Mouse (Mus musculus): ENCODE measurements around the gene Nup62. TPM values are rescaled to one million over a fixed set of nuclear protein-coding genes. Genes with fewer than 3 reads are reported as not detected.

Nup62 gene
- polyA plus RNA-seq, 1 experiment, result 102 TPM

DNA sequence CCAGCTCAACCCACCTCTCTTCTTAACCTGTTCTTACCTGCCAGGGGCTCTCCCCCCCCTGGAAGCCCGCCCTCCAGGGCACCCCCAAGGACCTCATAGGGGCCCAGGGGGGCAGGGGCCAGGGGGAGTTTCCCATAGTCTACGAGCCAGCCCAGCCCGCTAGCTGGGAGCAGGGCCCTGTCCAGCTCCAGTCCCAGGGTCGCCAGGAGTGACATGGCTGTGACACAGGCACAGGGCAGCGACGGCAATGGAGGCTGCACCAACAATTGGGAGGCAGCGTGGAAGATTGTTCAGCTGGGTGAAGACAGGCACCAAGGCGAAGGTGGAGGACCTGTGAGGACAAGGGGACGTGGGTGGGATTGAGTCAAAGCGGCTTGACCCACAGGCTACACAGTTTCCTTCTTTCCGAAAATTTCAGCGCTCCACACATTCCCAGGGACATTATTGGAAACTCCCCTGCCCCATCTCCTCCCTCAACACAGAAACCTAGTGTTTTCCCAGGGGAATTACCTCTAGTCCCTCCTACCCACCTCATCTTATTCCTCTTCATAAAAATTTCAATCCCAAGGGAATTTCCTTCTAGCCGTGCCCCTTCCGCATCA, 835 bp upstream of the Nup62 start:
- Histone ChIP-seq H3K36me3 (ENCODE audit: control insufficient read depth, insufficient read depth) (peaks cover 52% of the 10 kb centered on the region), H3K79me3 (ENCODE audit: low read depth) (peaks cover 39% of the 10 kb centered on the region), H3K27me3 (ENCODE audit: control insufficient read depth, insufficient read depth, insufficient read length) (no peaks in the 10 kb centered on the region), H3ac (ENCODE audit: control insufficient read depth, insufficient read length, low read depth) (peak overlapping the region; percentile 47), H3K4me3 (ENCODE audit: insufficient read depth, poor library complexity, severe bottlenecking) (peak overlapping the region; percentile 36), H3K79me2 (ENCODE audit: control insufficient read depth, insufficient read depth) (peaks cover 56% of the 10 kb centered on the region)
- TF ChIP-seq CTCF (IDR thresholded peaks at IDR 0.05; ENCODE audit: control insufficient read depth, insufficient read depth, insufficient read length) (no peak), MAX (IDR thresholded peaks at IDR 0.05) (no peak), FOSL1 (IDR thresholded peaks at IDR 0.05; ENCODE audit: insufficient read depth, low read length, poor library complexity, severe bottlenecking) (no peak), MYOD1 (IDR thresholded peaks at IDR 0.05; ENCODE audit: control insufficient read depth, insufficient read length, low read depth) (no peak), USF1 (IDR thresholded peaks at IDR 0.05; ENCODE audit: low read depth) (no peak), CEBPB (IDR thresholded peaks at IDR 0.05; ENCODE audit: low read depth) (no peak)

DNA sequence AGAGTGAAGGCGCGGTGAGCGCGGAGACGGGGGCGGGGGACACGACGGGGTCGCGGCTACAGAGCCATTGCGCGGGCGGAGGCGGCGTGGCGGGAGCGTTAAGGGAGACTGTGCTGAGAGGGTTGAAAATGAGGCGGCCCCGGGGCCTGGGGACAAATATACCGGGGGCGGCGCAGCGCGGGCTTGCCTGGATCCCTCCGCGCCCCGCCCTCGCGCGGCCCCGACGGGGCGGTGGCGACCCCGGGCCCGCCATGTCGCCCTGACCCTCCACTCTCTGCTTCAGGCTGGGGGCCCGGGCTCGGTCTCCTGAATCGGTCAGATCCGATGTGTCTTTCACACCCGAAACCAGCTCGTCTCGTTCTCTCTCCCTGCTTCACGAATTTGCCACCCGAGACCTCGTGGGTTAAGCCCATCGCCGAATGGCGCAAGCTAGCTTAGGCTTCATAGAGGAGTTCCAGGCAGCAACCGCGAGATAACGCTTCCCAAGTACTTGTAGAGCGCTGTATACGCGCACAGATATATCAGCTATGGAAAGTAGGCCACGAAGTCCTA, 658 bp downstream of the Nup62 start, which contains the start of gene Atf5:
TSS of gene Atf5 (minus strand) at position 189 of the 552 bp plus-strand sequence.
- Histone ChIP-seq H3K4me3 (ENCODE audit: insufficient read depth, poor library complexity, severe bottlenecking) (peak within 1 kb of the TSS; percentile 65), H3K36me3 (ENCODE audit: control insufficient read depth, insufficient read depth) (peaks cover 47% of the 10 kb centered on the region), H3K79me2 (ENCODE audit: control insufficient read depth, insufficient read depth) (peaks cover 71% of the 10 kb centered on the region), H3K79me3 (ENCODE audit: low read depth) (peaks cover 54% of the 10 kb centered on the region), H3ac (ENCODE audit: control insufficient read depth, insufficient read length, low read depth) (peak within 1 kb of the TSS; percentile 88), H3K27me3 (ENCODE audit: control insufficient read depth, insufficient read depth, insufficient read length) (no peaks in the 10 kb centered on the region)
- TF ChIP-seq CTCF (IDR thresholded peaks at IDR 0.05; ENCODE audit: control insufficient read depth, insufficient read depth, insufficient read length) (peak; percentile 3), FOSL1 (IDR thresholded peaks at IDR 0.05; ENCODE audit: insufficient read depth, low read length, poor library complexity, severe bottlenecking) (no peak)

DNA sequence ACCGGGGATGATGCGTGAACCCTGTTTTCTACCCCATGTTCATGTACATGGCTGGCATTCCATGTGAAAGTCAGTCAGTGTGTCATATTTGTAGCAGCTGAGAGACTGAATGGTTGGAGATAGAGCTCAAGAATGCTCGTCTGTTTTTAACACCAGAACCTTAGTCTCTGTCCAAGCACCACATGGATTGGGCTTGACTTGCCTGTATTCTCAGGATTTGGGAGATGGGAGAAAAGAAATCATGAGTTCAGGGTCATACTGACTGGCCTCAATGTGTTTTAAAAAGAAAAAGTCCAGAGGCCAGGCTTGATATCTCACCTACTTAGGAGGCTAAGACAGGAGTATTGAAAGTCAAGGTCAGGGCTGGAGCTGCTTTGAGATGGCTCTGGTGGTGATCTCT, 1.6 kb downstream of the Nup62 start:
- peak overlapping the region; percentile 88 for H3ac ChIP-seq (ENCODE audit: control insufficient read depth, insufficient read length, low read depth)
- no peak for TF ChIP-seq FOSL1 (IDR thresholded peaks at IDR 0.05; ENCODE audit: insufficient read depth, low read length, poor library complexity, severe bottlenecking)
- no peak for TF ChIP-seq MAX (IDR thresholded peaks at IDR 0.05)
- no peak for TF ChIP-seq USF1 (IDR thresholded peaks at IDR 0.05; ENCODE audit: low read depth)
- TF ChIP-seq CTCF (IDR thresholded peaks at IDR 0.05; ENCODE audit: control insufficient read depth, insufficient read depth, insufficient read length), result no peak
- TF ChIP-seq MYOG (IDR thresholded peaks at IDR 0.05; ENCODE audit: control insufficient read depth, extremely low read depth, insufficient read length), result no peak
- TF ChIP-seq MYOD1 (IDR thresholded peaks at IDR 0.05; ENCODE audit: control insufficient read depth, insufficient read length, low read depth), result no peak
- no peak for TF ChIP-seq CEBPB (IDR thresholded peaks at IDR 0.05; ENCODE audit: low read depth)
- H3K79me2 ChIP-seq (ENCODE audit: control insufficient read depth, insufficient read depth), result peaks cover 80% of the 10 kb centered on the region
- peaks cover 42% of the 10 kb centered on the region for H3K36me3 ChIP-seq (ENCODE audit: control insufficient read depth, insufficient read depth)
- H3K79me3 ChIP-seq (ENCODE audit: low read depth), result peaks cover 62% of the 10 kb centered on the region
- H3K27me3 ChIP-seq (ENCODE audit: control insufficient read depth, insufficient read depth, insufficient read length), result no peaks in the 10 kb centered on the region
- H3K4me3 ChIP-seq (ENCODE audit: insufficient read depth, poor library complexity, severe bottlenecking), result peak overlapping the region; percentile 65

DNA sequence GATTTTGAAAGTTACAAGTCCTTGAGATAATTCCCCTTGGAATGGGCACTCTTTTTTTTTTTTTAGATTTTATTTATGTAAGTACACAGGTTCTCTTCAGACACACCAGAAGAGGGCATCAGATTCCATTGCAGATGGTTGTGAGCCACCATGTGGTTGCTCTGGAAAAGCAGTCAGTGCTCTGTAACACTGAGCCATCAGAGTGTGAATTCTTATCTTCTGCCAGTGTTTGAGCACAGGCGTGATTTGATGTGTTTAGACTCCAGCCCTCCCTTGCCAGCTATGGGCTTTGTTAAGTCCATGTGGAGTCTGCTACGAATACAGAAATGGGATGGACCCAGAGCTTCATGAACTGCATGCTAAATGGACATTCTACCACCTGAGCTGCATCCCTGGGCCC, 2.3 kb downstream of the Nup62 start:
- peak overlapping the region; percentile 47 for H3ac ChIP-seq (ENCODE audit: control insufficient read depth, insufficient read length, low read depth)
- TF ChIP-seq CEBPB (IDR thresholded peaks at IDR 0.05; ENCODE audit: low read depth) (no peak), CTCF (IDR thresholded peaks at IDR 0.05; ENCODE audit: control insufficient read depth, insufficient read depth, insufficient read length) (peak; percentile 16)
- H3K36me3 ChIP-seq (ENCODE audit: control insufficient read depth, insufficient read depth), result peaks cover 44% of the 10 kb centered on the region
- peak overlapping the region; percentile 65 for H3K4me3 ChIP-seq (ENCODE audit: insufficient read depth, poor library complexity, severe bottlenecking)
- H3K27me3 ChIP-seq (ENCODE audit: control insufficient read depth, insufficient read depth, insufficient read length), result no peaks in the 10 kb centered on the region
- peaks cover 68% of the 10 kb centered on the region for H3K79me3 ChIP-seq (ENCODE audit: low read depth)
- peaks cover 87% of the 10 kb centered on the region for H3K79me2 ChIP-seq (ENCODE audit: control insufficient read depth, insufficient read depth)

DNA sequence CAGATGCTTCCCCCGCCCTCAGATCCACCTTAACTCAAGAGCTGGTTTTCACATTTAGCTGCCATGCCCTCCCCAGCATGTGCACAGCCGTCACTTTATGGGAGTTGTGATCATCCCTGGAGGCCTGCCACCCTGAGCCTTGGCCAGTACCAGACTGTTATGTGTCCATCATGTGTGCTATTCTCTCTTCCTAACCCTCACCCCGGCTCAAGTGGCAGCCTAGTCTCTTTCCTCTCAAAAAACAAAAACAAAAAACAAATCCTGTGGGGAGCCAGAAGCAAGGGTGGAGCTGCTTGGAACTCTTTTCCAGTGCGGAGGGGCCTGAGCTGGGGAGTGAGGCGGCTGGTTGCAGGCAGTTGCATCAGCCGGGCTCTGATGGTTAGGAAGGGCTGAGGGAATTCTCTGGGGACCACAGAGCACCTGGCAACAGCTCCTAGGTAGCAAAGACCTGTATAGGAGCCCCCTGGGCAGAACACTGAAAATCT, 2.9 kb downstream of the Nup62 start:
- Histone ChIP-seq H3K4me3 (ENCODE audit: insufficient read depth, poor library complexity, severe bottlenecking) (peak overlapping the region; percentile 65), H3K36me3 (ENCODE audit: control insufficient read depth, insufficient read depth) (peaks cover 40% of the 10 kb centered on the region), H3K79me2 (ENCODE audit: control insufficient read depth, insufficient read depth) (peaks cover 90% of the 10 kb centered on the region), H3K79me3 (ENCODE audit: low read depth) (peaks cover 74% of the 10 kb centered on the region), H3K27me3 (ENCODE audit: control insufficient read depth, insufficient read depth, insufficient read length) (no peaks in the 10 kb centered on the region), H3ac (ENCODE audit: control insufficient read depth, insufficient read length, low read depth) (peak overlapping the region; percentile 47)
- no peak for TF ChIP-seq CTCF (IDR thresholded peaks at IDR 0.05; ENCODE audit: control insufficient read depth, insufficient read depth, insufficient read length)
- TF ChIP-seq CEBPB (IDR thresholded peaks at IDR 0.05; ENCODE audit: low read depth), result peak; percentile 86

DNA sequence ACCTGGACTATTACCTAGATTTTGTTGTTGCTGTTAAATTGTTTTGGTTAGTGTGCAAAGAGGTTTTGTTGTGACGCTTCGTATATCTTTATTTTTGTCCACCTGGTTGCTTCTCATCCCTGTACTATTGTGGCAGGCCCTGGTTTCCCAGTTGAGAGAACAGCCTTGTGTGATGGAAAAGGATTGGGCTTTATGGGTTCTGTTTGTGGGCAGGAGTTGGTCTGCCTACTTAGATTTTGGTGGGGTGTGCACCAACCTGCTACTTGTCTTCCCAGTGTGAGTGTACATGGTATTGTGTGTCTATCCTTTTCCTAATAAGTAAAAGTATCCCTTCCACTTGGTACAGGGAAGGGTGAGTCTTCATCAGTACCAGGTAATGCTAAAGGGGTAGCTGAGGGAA, 3.5 kb downstream of the Nup62 start:
- Histone ChIP-seq H3K79me3 (ENCODE audit: low read depth) (peaks cover 79% of the 10 kb centered on the region), H3ac (ENCODE audit: control insufficient read depth, insufficient read length, low read depth) (peak overlapping the region; percentile 47), H3K27me3 (ENCODE audit: control insufficient read depth, insufficient read depth, insufficient read length) (no peaks in the 10 kb centered on the region), H3K4me3 (ENCODE audit: insufficient read depth, poor library complexity, severe bottlenecking) (no peak overlapping the region), H3K79me2 (ENCODE audit: control insufficient read depth, insufficient read depth) (peaks cover 90% of the 10 kb centered on the region), H3K36me3 (ENCODE audit: control insufficient read depth, insufficient read depth) (peaks cover 36% of the 10 kb centered on the region)
- TF ChIP-seq CTCF (IDR thresholded peaks at IDR 0.05; ENCODE audit: control insufficient read depth, insufficient read depth, insufficient read length), result no peak
- TF ChIP-seq FOSL1 (IDR thresholded peaks at IDR 0.05; ENCODE audit: insufficient read depth, low read length, poor library complexity, severe bottlenecking), result no peak
- TF ChIP-seq CEBPB (IDR thresholded peaks at IDR 0.05; ENCODE audit: low read depth), result no peak
- no peak for TF ChIP-seq MAX (IDR thresholded peaks at IDR 0.05)
- no peak for TF ChIP-seq MYOG (IDR thresholded peaks at IDR 0.05; ENCODE audit: control insufficient read depth, extremely low read depth, insufficient read length)
